ENCODE assay signal across 8 mouse cellular contexts in genomic region chr11:77348142-77348741, GRCm38 (mm10).
DNase-seq lines count a peak whose midpoint lies in the region; ATAC-seq lines count a peak whose summit lies in the region.

No protein-coding gene starts in this region.

- no peaks in the 10 kb centered on the region for H3K27me3 ChIP-seq in intestine, embryonic 15.5 days (replicated peaks)
- peaks cover 24% of the 10 kb centered on the region for H3K27me3 ChIP-seq in midbrain, embryonic 10.5 days (ENCODE audit: low read depth, poor library complexity, severe bottlenecking)

- H3K4me1 ChIP-seq in intestine, embryonic 15.5 days (replicated peaks) = no peaks in the 10 kb centered on the region
- peaks cover 21% of the 10 kb centered on the region for H3K4me1 ChIP-seq in midbrain, embryonic 10.5 days

- peak overlapping the region; percentile 14; the same call in 1 of the 2 replicates for H3K27ac ChIP-seq in intestine, embryonic 15.5 days
- peak overlapping the region; percentile 72 for H3K27ac ChIP-seq in midbrain, embryonic 10.5 days (replicated peaks)

- intact Hi-C loops in gastrocnemius, postnatal 36 days (cut with DNase I) = loop anchor here (5.0 kb wide), 2 partner anchors 74 to 94 kb away; no protein-coding TSS in a partner anchor
- intact Hi-C loops in left cerebral cortex, postnatal 36 days (cut with DNase I) = no loop called here

- H3K9me3 ChIP-seq in intestine, embryonic 15.5 days = no peaks in the 10 kb centered on the region
- H3K9me3 ChIP-seq in midbrain, embryonic 10.5 days (replicated peaks) = no peaks in the 10 kb centered on the region

- under 1% methylated on average over 53 of the region's 54 CpGs for WGBS in intestine, embryonic 15.5 days
- WGBS in midbrain, embryonic 10.5 days = under 1% methylated on average over 53 of the region's 54 CpGs

- peak overlapping the region; percentile 61 for H3K9ac ChIP-seq in intestine, embryonic 15.5 days

- DNase-seq in adrenal gland, postnatal 10 days = peak; percentile 97
- peak; percentile 66 for DNase-seq in embryo, embryonic 11.5 days (ENCODE audit: low read depth, low spot score)
- DNase-seq in gastrocnemius, postnatal 36 days = peak; percentile 91 to 92
- peak; percentile 72 to 75 for DNase-seq in left cerebral cortex, postnatal 36 days (ENCODE audit: low spot score in 2 of 2)
- peak; percentile 87 for DNase-seq in midbrain, embryonic 10.5 days (ENCODE audit: low spot score)
- DNase-seq in right cerebral cortex, postnatal 36 days (ENCODE audit: low spot score in 2 of 2) = peak; percentile 53 to 64
- DNase-seq in yolk sac, embryonic 10.5 days (ENCODE audit: low spot score) = peak; percentile 85

- H3K4me2 ChIP-seq in intestine, embryonic 15.5 days (replicated peaks) = peak overlapping the region; percentile 81

- ATAC-seq in intestine, embryonic 15.5 days = peak; percentile 100

- no peaks in the 10 kb centered on the region for H3K36me3 ChIP-seq in intestine, embryonic 15.5 days
- no peaks in the 10 kb centered on the region for H3K36me3 ChIP-seq in midbrain, embryonic 10.5 days

- H3K4me3 ChIP-seq in intestine, embryonic 15.5 days (replicated peaks) = peak overlapping the region; percentile 60
- H3K4me3 ChIP-seq in midbrain, embryonic 10.5 days = peak overlapping the region; percentile 73

Comparison
In these comparisons a context has a peak if more than half of its experiments do, and no peak if none do; other contexts are left out.
1. Peak in every context shown above with its lines: DNase-seq, ATAC-seq, H3K4me3 ChIP-seq and H3K27ac ChIP-seq.